Mouse (Mus musculus): ENCODE measurements around the gene Tmem121. TPM values are rescaled to one million over a fixed set of nuclear protein-coding genes. Genes with fewer than 3 reads are reported as not detected.
"Not testable (repeated sequence)": the region's sequence is repeated elsewhere in the genome, so short reads cannot be mapped to it uniquely, and the experiment has no call there.

The Tmem121 gene
- polyA plus RNA-seq, 3 experiments from 2014 or later: 0.23 TPM; not detected in 2

DNA sequence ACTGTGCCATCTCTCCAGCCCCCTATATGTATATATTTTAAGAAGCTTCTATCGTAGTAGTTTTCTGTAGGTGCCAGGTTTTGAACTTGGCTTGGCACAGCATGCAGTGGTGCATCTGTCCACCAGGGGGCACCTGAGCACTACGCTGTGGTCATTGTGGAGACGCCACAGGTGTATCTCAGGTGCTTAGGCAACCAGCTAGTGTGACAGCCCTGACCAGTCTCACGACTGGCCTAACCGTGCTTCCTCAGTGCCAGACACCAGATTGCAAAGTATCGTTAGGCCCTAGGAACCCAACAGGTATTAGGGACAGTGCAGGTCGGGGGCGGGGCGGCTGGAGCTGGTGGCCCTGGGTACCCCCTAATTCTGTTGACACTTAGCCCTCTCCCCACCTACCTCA lies 35.6 kb downstream of the Tmem121 start:
- ATAC-seq: no peak

- peak; percentile 60 for ATAC-seq
Observed at GRCm38 (mm10) chr12:113222121-113222636, 36.4 kb downstream of the Tmem121 start.

DNA sequence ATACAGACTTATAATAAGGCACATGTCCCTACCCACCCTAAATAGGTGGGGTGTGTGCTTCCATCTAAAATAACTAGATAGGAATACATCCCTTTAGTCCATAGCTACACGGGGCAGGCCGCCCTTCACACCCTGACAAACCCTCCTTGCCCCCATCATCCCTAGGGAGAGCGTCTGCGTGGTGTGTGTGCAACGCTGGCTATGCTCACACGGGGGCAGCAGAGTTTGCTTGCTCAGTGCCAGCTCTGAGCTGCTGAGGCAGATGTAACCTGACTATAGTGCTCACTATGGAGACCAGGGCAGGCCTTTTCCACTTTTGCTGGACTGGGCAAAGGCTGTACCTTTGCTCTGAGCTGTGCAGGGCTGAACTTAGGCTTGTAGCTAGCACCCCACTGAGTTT lies 37.0 kb downstream of the Tmem121 start:
- ATAC-seq: peak; percentile 38

DNA sequence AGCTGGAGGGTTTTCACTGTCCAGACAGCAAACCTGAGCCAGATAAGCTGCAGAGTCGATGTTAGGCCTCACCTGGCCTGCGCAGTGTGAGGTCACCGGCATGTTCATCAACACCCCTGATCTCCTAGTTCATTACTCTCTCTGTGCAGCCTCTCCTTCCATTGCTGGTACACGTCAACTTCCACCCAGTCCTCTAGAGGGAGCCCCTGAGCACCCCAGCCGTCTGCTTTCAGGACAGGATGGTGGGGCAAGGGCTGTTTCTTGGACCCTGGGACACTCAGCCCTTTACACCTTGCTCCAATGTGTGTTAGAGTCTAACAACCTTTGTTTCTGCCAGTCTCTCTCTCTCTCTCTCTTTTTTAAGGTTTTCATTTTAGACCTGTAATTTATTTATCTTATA lies 38.5 kb downstream of the Tmem121 start:
- ATAC-seq: no peak

DNA sequence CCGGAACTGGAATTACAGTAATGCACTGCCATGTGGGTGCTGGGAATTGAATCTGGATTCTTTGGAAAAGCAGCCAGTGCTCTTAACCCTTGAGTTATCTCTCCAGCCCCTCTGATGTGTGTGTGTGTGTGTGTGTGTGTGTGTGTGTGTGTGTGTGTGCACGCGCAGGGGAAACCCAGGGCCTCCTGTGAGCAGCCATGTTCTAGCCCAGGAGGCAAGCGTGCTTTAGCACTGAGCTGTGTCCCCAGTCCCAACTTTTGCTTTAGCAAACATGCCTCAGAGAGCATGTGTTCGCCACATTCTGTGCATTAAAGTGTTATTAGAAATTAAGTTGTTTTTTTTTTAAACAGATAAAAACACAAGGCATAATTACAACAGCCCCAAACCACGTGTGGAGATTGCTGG lies 39.0 kb downstream of the Tmem121 start:
- ATAC-seq: no peak

DNA sequence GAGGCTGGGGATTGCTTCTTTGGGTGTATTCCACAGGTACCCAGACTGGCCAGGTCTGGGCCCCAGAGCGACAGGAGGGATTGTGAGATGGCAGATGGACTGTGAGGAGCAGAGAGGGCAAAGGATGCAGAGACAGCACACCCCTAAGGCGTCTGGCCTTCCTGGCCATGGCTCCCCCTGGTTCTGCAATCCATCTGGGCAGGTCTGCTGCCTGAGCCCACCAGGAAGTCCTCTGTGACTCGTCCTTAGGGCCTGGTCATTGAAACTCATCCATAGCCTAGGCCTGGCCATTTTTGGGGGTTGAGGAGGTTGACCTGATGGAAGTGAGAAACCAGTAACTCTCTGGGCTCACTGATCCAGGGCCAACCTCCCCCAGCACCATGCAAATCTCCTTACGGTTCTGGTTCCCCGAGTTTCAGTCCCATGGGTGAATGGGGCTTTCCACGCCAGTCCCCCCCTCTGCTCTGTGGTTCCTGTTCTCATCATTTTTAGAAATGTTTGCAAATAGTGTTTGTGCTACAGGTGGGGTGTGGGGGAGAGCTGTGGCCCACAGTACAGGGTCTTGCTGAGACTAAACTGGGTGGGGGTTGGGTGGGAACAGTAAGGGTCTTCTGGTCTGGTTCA lies 42.4 kb downstream of the Tmem121 start:
- no peak for ATAC-seq

DNA sequence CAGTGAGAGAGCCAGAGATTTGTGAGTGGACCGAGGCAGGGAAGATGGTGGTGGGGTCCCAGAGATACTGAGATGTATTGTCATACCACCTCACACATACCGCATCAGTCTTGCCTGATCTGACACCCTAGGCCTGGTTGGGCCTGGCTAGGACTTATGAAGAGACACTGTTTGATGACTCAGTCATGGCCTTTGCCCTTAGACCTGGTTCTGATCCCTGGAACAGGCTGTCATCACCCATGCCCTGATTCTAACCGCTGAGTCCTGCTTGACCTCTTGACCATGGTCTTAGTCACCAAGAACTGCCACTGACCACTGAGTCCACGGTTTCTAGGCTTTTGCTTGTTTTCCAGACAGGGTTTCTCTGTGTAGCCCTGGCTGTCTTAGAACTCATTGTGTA lies 45.0 kb downstream of the Tmem121 start:
- no peak for ATAC-seq

- not testable (repeated sequence) for ATAC-seq
Observed at GRCm38 (mm10) chr12:113231551-113232263, 46.0 kb downstream of the Tmem121 start.

DNA sequence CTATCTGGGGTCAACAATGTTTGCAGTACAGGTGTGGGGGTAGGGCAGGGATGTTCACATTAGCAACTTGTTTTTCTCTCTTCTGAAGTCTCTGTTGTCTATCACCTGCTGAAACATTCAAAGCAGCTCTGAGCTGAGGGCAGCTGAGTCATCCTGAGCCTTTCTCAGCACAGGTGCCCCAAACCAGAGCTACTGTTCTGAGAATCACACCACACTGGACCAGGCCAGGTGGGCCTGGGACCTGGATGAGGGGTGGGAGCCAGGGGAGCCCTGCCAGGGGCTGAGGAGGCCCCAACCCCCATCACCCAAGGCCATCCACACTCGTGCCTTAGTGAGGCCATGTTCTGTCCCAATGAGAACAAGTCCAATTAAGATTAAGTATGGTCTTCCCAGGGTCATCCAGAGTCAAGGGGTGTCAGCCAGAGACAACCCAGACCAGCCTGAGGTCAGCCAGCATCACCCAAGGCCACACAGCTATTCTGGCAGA lies 46.6 kb downstream of the Tmem121 start:
- ATAC-seq: peak; percentile 63

Other genes with a start within 250 kb of the Tmem121 start
- 10 to 100 TPM; 33.0 to 42.6 (median 40.7) TPM for gene Nudt14, start 243.8 kb upstream of the Tmem121 start, polyA plus RNA-seq (2017; shearing (Covaris generic))
- 1 to 10 TPM; 7.2 to 8.8 (median 7.3) TPM for gene Btbd6, start 209.4 kb upstream of the Tmem121 start, polyA plus RNA-seq (2017; shearing (Covaris generic))
- 10 to 100 TPM; 20.2 to 32.0 (median 30.5) TPM for gene Brf1, start 185.2 kb upstream of the Tmem121 start, polyA plus RNA-seq (2017; shearing (Covaris generic))
- 1 to 10 TPM; 5.0 to 8.6 (median 6.8) TPM for gene Pacs2, start 171.4 kb upstream of the Tmem121 start, polyA plus RNA-seq (2017; shearing (Covaris generic))
- under 1 TPM in 1 of 3 experiments, not detected in 2; 0.30 TPM for gene Tex22, start 111.4 kb upstream of the Tmem121 start, polyA plus RNA-seq (2017; shearing (Covaris generic))
- 10 to 100 TPM; 12.1 to 15.0 (median 13.8) TPM for gene Mta1, start 87.7 kb upstream of the Tmem121 start, polyA plus RNA-seq (2017; shearing (Covaris generic))
- 10 to 100 TPM in 1 of 3 experiments, 1 to 10 TPM in 2; 4.9 to 10.4 (median 6.0) TPM for gene Crip2, start 45.7 kb upstream of the Tmem121 start, polyA plus RNA-seq (2017; shearing (Covaris generic))
- 1,000 to 10,000 TPM in 1 of 3 experiments, 100 to 1,000 TPM in 2; 839 to 2,286 (median 900) TPM for gene Crip1, start 39.6 kb upstream of the Tmem121 start, polyA plus RNA-seq (2017; shearing (Covaris generic))
- gene Tedc1, start 29.5 kb upstream of the Tmem121 start, polyA plus RNA-seq (2017; shearing (Covaris generic)): 10 to 100 TPM in 1 of 3 experiments, 1 to 10 TPM in 1, under 1 TPM in 1; 0.90 to 12.3 (median 3.1) TPM